Mouse (Mus musculus) heart, postnatal 0 days (tissue): ENCODE measurements around the gene Mgea5. TPM values are rescaled to one million over a fixed set of nuclear protein-coding genes. Genes with fewer than 3 reads are reported as not detected.

Source experiments
- ATAC-seq: fragments of 200-750 bp; cut with Nextera tagmentation; 2 replicates; pipeline ENCODE4 v1.8.0; 2017; ENCODE audit warnings: low read depth, moderate number of reproducible peaks, moderate library complexity; ENCODE audit not compliant: insufficient read depth
- DNase-seq: peaks from one replicate; pipeline ENCODE4 v3.0.0-alpha.2; 2016; ENCODE audit warnings: low spot score
- H3K27ac ChIP-seq: fragments of 300-500 bp; sonication (generic); 2 replicates; pipeline ENCODE4 v1.5.1; 2014; ENCODE audit warnings: low read depth, mild to moderate bottlenecking
- H3K27me3 ChIP-seq: fragments of 300-500 bp; sonication (generic); 2 replicates; pipeline ENCODE4 v1.6.1; 2014; ENCODE audit warnings: low read length, mixed read lengths; ENCODE audit not compliant: control insufficient read depth, insufficient read depth
- H3K36me3 ChIP-seq: fragments of 300-500 bp; sonication (generic); replicated peaks from 2 replicates; pipeline ENCODE4 v1.6.1; 2014; ENCODE audit warnings: low read length, mixed read lengths; ENCODE audit not compliant: control insufficient read depth, insufficient read depth
- H3K4me1 ChIP-seq: fragments of 300-500 bp; sonication (generic); 2 replicates; pipeline ENCODE4 v1.6.1; 2014; ENCODE audit warnings: antibody characterized with exemption; ENCODE audit not compliant: control insufficient read depth, insufficient read depth
- H3K4me2 ChIP-seq: fragments of 300-500 bp; sonication (generic); 2 replicates; pipeline ENCODE4 v1.6.1; 2014; ENCODE audit warnings: low read depth, mild to moderate bottlenecking, low read length, moderate library complexity
- H3K4me3 ChIP-seq: fragments of 300-500 bp; sonication (generic); 2 replicates; pipeline ENCODE4 v1.5.1; 2014; ENCODE audit warnings: low read depth, low read length
- H3K9ac ChIP-seq: fragments of 300-500 bp; sonication (generic); replicated peaks from 2 replicates; pipeline ENCODE4 v1.6.1; 2014; ENCODE audit warnings: low read depth, low read length, mixed read lengths
- H3K9me3 ChIP-seq: fragments of 300-500 bp; sonication (generic); replicated peaks from 2 replicates; pipeline ENCODE4 v1.6.1; 2016; ENCODE audit warnings: low read length; ENCODE audit not compliant: control insufficient read depth
- CTCF ChIP-seq: IDR thresholded peaks from 2 replicates; pipeline ENCODE4 v1.5.1; 2016; ENCODE audit warnings: antibody characterized with exemption, control low read depth, low read depth
- EP300 ChIP-seq: IDR thresholded peaks from 2 replicates; pipeline ENCODE4 v1.6.1; 2016; ENCODE audit warnings: antibody characterized with exemption, low read depth
- WGBS: fragments of 180-500 bp; shearing (Covaris S2); extraction: QIAGEN DNeasy Blood & Tissue Kit; methylation state at CpG from one replicate; pipeline ENCODE4 v1.1.7; 2014; 5-methylcytosine and 5-hydroxymethylcytosine counted together
- polyA plus RNA-seq: library from polyadenylated mRNA; unstranded; fragments of >200 nt; fragmentation: Nextera tagmentation; extraction: Ambion mirVana; gene quantifications from 2 replicates; pipeline ENCODE4 v1.2.1, GENCODE M21; 2015
- total RNA-seq: library from RNA; depleted of rRNA; stranded (reverse); fragments of >200 nt; gene quantifications from 2 replicates; pipeline ENCODE4 v1.2.3, GENCODE M21; 2014; ENCODE audit warnings: low replicate concordance

Mgea5 gene
- total and polyA plus RNA-seq, 2 experiments from 2014 or later = 19.9 to 84.5 TPM

- H3K4me2 ChIP-seq = no peak overlapping the region
- no peak overlapping the region for H3K27ac ChIP-seq
- H3K36me3 ChIP-seq = 0 out of 2 replicates have a peak, but pooled peaks cover 6% of the 10 kb centered on the region
- DNase-seq = no peak
- H3K4me1 ChIP-seq = peaks cover 39% of the 10 kb centered on the region
- ATAC-seq = no peak
- WGBS = 57% methylated on average over 5 of the region's 5 CpGs
- H3K4me3 ChIP-seq = no peak overlapping the region
- no peak overlapping the region for H3K9ac ChIP-seq
- no peak for TF ChIP-seq EP300
- TF ChIP-seq CTCF = no peak
- no peaks in the 10 kb centered on the region for H3K27me3 ChIP-seq
- no peaks in the 10 kb centered on the region for H3K9me3 ChIP-seq
These were observed 38.2 kb upstream of the Mgea5 start for GRCm38 (mm10) chr19:45821832-45822231.

DNA sequence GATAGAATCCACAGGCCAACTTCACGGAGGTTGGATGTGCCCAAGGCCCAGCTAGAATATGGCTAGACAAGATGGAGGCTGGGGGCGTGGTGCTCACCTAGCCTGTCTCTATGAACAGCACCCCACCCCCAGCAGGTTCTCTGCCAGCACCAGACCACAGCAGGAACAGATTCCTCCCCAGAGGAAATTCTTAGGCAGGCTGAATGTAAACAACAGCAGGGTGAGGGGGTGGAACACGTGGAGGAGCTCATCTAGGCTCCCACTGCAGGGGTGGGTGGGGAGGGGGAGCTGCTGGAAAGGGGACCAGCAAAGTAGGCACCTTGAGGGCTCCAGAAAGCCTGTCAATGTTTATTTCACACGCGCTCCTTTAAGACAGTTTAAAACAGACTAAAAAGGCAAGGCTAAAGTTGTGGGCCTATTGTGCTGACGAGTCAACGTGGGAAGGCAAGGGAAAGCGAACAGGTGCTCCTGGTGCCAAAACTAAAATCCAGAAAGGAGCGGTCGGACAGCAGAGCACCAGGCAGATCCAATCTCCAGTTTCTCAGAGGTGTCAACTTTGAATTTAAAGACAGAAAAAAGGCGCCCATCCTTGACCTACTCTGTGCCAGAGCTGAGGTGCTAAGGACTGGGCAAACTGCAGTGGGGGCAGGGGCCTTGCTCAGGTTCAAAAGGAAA is 34.3 kb upstream of the Mgea5 start:
- Histone ChIP-seq H3K4me3 (no peak overlapping the region), H3K9me3 (no peaks in the 10 kb centered on the region), H3K27me3 (no peaks in the 10 kb centered on the region), H3K4me2 (no peak overlapping the region), H3K4me1 (peaks cover 19% of the 10 kb centered on the region), H3K27ac (no peak overlapping the region), H3K9ac (no peak overlapping the region), H3K36me3 (0 out of 2 replicates have a peak, but pooled peaks cover 6% of the 10 kb centered on the region)
- ATAC-seq (no peak), DNase-seq (no peak)
- TF ChIP-seq EP300 (no peak), CTCF (no peak)
- 75% methylated on average over 11 of the region's 11 CpGs for WGBS

DNA sequence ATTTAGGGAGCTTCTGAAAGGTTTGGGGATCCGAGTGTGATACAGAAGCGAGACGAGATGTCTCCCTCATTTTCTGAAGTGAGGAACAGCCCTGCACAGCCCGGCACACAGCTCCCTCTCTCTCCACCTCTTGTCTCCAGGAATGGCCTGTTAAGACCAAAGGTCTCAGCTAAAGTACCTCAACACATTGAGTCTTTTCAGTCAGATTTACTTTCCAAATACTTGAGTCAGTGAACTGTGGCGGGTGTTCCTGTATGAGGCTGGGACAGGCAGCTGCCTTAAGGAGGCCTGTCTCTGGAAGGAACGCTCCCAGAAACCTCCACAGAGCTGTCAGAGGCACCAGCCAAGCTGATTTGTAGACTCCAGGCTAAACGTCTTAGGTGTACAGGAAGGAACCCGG is 33.1 kb upstream of the Mgea5 start:
- Histone ChIP-seq H3K4me1 (peaks cover 21% of the 10 kb centered on the region), H3K9ac (no peak overlapping the region), H3K9me3 (no peaks in the 10 kb centered on the region), H3K4me3 (peak overlapping the region; percentile 59; the same call in 1 of the 2 replicates), H3K27me3 (no peaks in the 10 kb centered on the region), H3K36me3 (0 out of 2 replicates have a peak, but pooled peaks cover 6% of the 10 kb centered on the region), H3K27ac (no peak overlapping the region; the same call in 1 of the 2 replicates), H3K4me2 (peak overlapping the region; percentile 79)
- DNase-seq = no peak
- no peak for ATAC-seq
- 48% methylated on average over 8 of the region's 8 CpGs for WGBS
- TF ChIP-seq CTCF (no peak), EP300 (no peak)

DNA sequence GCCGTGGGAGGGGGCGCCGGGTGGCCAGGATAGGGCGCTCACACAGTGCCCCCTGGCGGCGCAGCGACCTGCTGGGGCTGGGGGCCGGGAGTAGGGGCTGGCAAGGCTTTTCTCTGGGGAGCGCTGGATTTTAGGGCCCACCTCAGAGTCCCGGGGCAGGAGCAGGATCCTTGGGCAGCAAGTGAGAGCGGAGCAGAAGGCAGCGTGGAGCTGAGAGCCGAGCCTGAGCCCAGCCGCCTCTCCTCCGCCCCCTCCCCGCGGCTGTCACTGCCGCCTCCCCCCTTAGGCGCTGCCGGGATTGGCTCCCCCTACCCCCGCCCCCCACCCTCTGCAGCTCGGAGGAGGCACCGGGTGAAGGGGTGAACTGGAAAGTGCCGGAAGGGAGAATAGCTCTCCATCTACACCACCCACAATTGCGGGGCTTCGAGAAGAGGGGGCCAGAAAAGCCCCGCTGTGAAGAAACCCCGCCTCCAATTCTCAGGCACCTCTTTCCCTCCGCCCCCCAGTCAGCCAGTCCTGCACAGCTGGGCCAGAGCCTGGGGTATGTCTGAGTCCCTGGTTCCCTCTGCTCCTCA is 32.3 kb upstream of the Mgea5 start, which contains the start of gene Kcnip2:
Gene Kcnip2, minus strand, starts transcription at position 231 of the 575 bp plus-strand sequence.
- ATAC-seq (peak; percentile 72), DNase-seq (peak; percentile 40)
- Histone ChIP-seq H3K4me1 (peaks cover 15% of the 10 kb centered on the region), H3K4me3 (peak within 1 kb of the TSS; percentile 59), H3K27ac (peak within 1 kb of the TSS; percentile 57), H3K9me3 (no peaks in the 10 kb centered on the region), H3K4me2 (peak within 1 kb of the TSS; percentile 79), H3K27me3 (no peaks in the 10 kb centered on the region), H3K36me3 (0 out of 2 replicates have a peak, but pooled peaks cover 6% of the 10 kb centered on the region), H3K9ac (peak within 1 kb of the TSS; percentile 60)
- TF ChIP-seq EP300 (no peak), CTCF (peak; percentile 23; the same call in 1 of the 2 replicates)
- WGBS = under 1% methylated on average over 27 of the region's 29 CpGs

- TF ChIP-seq CTCF = no peak
- TF ChIP-seq EP300 = no peak
- Histone ChIP-seq H3K4me1 (peaks cover 15% of the 10 kb centered on the region), H3K36me3 (0 out of 2 replicates have a peak, but pooled peaks cover 6% of the 10 kb centered on the region), H3K27me3 (no peaks in the 10 kb centered on the region), H3K4me2 (peak overlapping the region; percentile 79), H3K4me3 (peak overlapping the region; percentile 59), H3K27ac (no peak overlapping the region; the same call in 1 of the 2 replicates), H3K9me3 (no peaks in the 10 kb centered on the region), H3K9ac (no peak overlapping the region; the same call in 1 of the 2 replicates)
- ATAC-seq (no peak), DNase-seq (no peak)
- 64% methylated on average over 10 of the region's 10 CpGs for WGBS
These were observed 31.5 kb upstream of the Mgea5 start for GRCm38 (mm10) chr19:45815170-45815569.
